Mouse (Mus musculus) intestine, embryonic 15.5 days (tissue): ENCODE measurements around the gene Prr19. TPM values are rescaled to one million over a fixed set of nuclear protein-coding genes. Genes with fewer than 3 reads are reported as not detected.
"Not testable (repeated sequence)": the region's sequence is repeated elsewhere in the genome, so short reads cannot be mapped to it uniquely, and the experiment has no call there.

Experiments
- ATAC-seq: fragments of 200-750 bp; cut with Nextera tagmentation; 2 replicates; pipeline ENCODE4 v1.8.0; 2017; ENCODE audit warnings: moderate TSS enrichment, moderate library complexity
- H3K27ac ChIP-seq: fragments of 300-500 bp; sonication (generic); 2 replicates; pipeline ENCODE4 v1.5.1; 2015; ENCODE audit warnings: mild to moderate bottlenecking, inconsistent platforms
- H3K27me3 ChIP-seq: fragments of 300-500 bp; sonication (generic); replicated peaks from 2 replicates; pipeline ENCODE4 v1.6.1; 2015; ENCODE audit warnings: inconsistent platforms
- H3K36me3 ChIP-seq: fragments of 300-500 bp; sonication (generic); 2 replicates; pipeline ENCODE4 v1.6.1; 2015; ENCODE audit warnings: inconsistent platforms
- H3K4me1 ChIP-seq: fragments of 300-500 bp; sonication (generic); replicated peaks from 2 replicates; pipeline ENCODE4 v1.6.1; 2015; ENCODE audit warnings: inconsistent platforms
- H3K4me2 ChIP-seq: fragments of 300-500 bp; sonication (generic); replicated peaks from 2 replicates; pipeline ENCODE4 v1.6.1; 2015; ENCODE audit warnings: mild to moderate bottlenecking, inconsistent platforms
- H3K4me3 ChIP-seq: fragments of 300-500 bp; sonication (generic); replicated peaks from 2 replicates; pipeline ENCODE4 v1.5.1; 2015; ENCODE audit warnings: inconsistent platforms
- H3K9ac ChIP-seq: fragments of 300-500 bp; sonication (generic); 2 replicates; pipeline ENCODE4 v1.6.1; 2015; ENCODE audit warnings: inconsistent platforms
- H3K9me3 ChIP-seq: fragments of 300-500 bp; sonication (generic); 2 replicates; pipeline ENCODE4 v1.6.1; 2016; ENCODE audit warnings: inconsistent platforms
- WGBS: fragments of 180-500 bp; shearing (Covaris S2); methylation state at CpG from one replicate; pipeline ENCODE4 v1.1.7; 2015; 5-methylcytosine and 5-hydroxymethylcytosine counted together
- polyA plus RNA-seq: library from polyadenylated mRNA; unstranded; fragments of >200 nt; fragmentation: Nextera tagmentation; extraction: Ambion mirVana; gene quantifications from 2 replicates; pipeline ENCODE4 v1.2.1, GENCODE M21; 2015

Gene Prr19
- polyA plus RNA-seq, 1 experiment from 2014 or later, result 0.41 TPM

GRCm38 (mm10) chr7:25322058-25322484, 20.9 kb downstream of the Prr19 start:
- no peak overlapping the region for H3K4me3 ChIP-seq
- peak overlapping the region; percentile 40 for H3K4me2 ChIP-seq

GRCm38 (mm10) chr7:25323219-25323618, 22.0 kb downstream of the Prr19 start:
- Histone ChIP-seq H3K27ac (no peak overlapping the region), H3K9ac (no peak overlapping the region), H3K9me3 (no peaks in the 10 kb centered on the region), H3K4me1 (peaks cover 8% of the 10 kb centered on the region; the same call in 1 of the 2 replicates), H3K36me3 (no peaks in the 10 kb centered on the region), H3K4me3 (no peak overlapping the region), H3K27me3 (no peaks in the 10 kb centered on the region), H3K4me2 (no peak overlapping the region)
- no peak for ATAC-seq
- 89% methylated on average over 2 of the region's 2 CpGs for WGBS

More at GRCm38 (mm10) chr7:25322058-25322484, 20.9 kb downstream of the Prr19 start:
- no peaks in the 10 kb centered on the region for H3K27me3 ChIP-seq
- H3K4me1 ChIP-seq, result peaks cover 13% of the 10 kb centered on the region; the same call in 1 of the 2 replicates
- H3K9ac ChIP-seq, result no peak overlapping the region; the same call in 1 of the 2 replicates
- H3K9me3 ChIP-seq, result no peaks in the 10 kb centered on the region
- peak; percentile 86 for ATAC-seq
- WGBS, result 14% methylated on average over 6 of the region's 6 CpGs
- H3K36me3 ChIP-seq, result no peaks in the 10 kb centered on the region
- peak overlapping the region; percentile 79 for H3K27ac ChIP-seq

- not testable (repeated sequence) for ATAC-seq, H3K9ac ChIP-seq, H3K36me3 ChIP-seq, H3K27me3 ChIP-seq, H3K9me3 ChIP-seq, H3K4me2 ChIP-seq, H3K27ac ChIP-seq, H3K4me3 ChIP-seq, H3K4me1 ChIP-seq
- 92% methylated on average over 6 of the region's 6 CpGs for WGBS
These were observed 24.2 kb downstream of the Prr19 start for GRCm38 (mm10) chr7:25325431-25325830.

- WGBS, result 83% methylated on average over 8 of the region's 8 CpGs
- ATAC-seq, result no peak
- H3K9me3 ChIP-seq, result no peaks in the 10 kb centered on the region
- H3K36me3 ChIP-seq, result peaks cover 5% of the 10 kb centered on the region; the same call in 1 of the 2 replicates
- H3K4me2 ChIP-seq, result no peak overlapping the region
- no peak overlapping the region for H3K27ac ChIP-seq
- no peak overlapping the region for H3K4me3 ChIP-seq
- peaks cover 6% of the 10 kb centered on the region; the same call in 1 of the 2 replicates for H3K4me1 ChIP-seq
- no peak overlapping the region for H3K9ac ChIP-seq
- no peaks in the 10 kb centered on the region for H3K27me3 ChIP-seq
These were observed 25.0 kb downstream of the Prr19 start for GRCm38 (mm10) chr7:25326233-25326632.

GRCm38 (mm10) chr7:25333596-25334307, 32.5 kb downstream of the Prr19 start:
- 38% methylated on average over 16 of the region's 16 CpGs for WGBS
- no peak overlapping the region for H3K4me2 ChIP-seq
- no peaks in the 10 kb centered on the region for H3K9me3 ChIP-seq
- H3K36me3 ChIP-seq, result peaks cover 18% of the 10 kb centered on the region
- peak; percentile 75; the same call in 1 of the 2 replicates for ATAC-seq
- H3K9ac ChIP-seq, result no peak overlapping the region
- no peaks in the 10 kb centered on the region for H3K27me3 ChIP-seq
- H3K4me3 ChIP-seq, result no peak overlapping the region
- no peak overlapping the region for H3K27ac ChIP-seq
- no peaks in the 10 kb centered on the region for H3K4me1 ChIP-seq

GRCm38 (mm10) chr7:25334472-25334871, 33.3 kb downstream of the Prr19 start:
- no peaks in the 10 kb centered on the region for H3K9me3 ChIP-seq
- no peak overlapping the region for H3K4me3 ChIP-seq
- H3K4me1 ChIP-seq, result no peaks in the 10 kb centered on the region
- no peak overlapping the region for H3K27ac ChIP-seq
- H3K36me3 ChIP-seq, result peaks cover 18% of the 10 kb centered on the region
- WGBS, result 81% methylated on average over 12 of the region's 12 CpGs
- no peak for ATAC-seq
- H3K27me3 ChIP-seq, result no peaks in the 10 kb centered on the region
- H3K9ac ChIP-seq, result no peak overlapping the region
- H3K4me2 ChIP-seq, result no peak overlapping the region

GRCm38 (mm10) chr7:25339329-25339728, 38.1 kb downstream of the Prr19 start:
- 82% methylated on average over 9 of the region's 9 CpGs for whole genome bisulfite sequencing
- Histone ChIP-seq H3K9ac (no peak overlapping the region), H3K4me3 (no peak overlapping the region), H3K27ac (no peak overlapping the region), H3K9me3 (no peaks in the 10 kb centered on the region), H3K27me3 (no peaks in the 10 kb centered on the region), H3K4me1 (no peaks in the 10 kb centered on the region), H3K4me2 (no peak overlapping the region), H3K36me3 (peaks cover 9% of the 10 kb centered on the region; the same call in 1 of the 2 replicates)
- peak; percentile 76 for ATAC-seq

- no peaks in the 10 kb centered on the region for H3K4me1 ChIP-seq
- 86% methylated on average over 20 of the region's 20 CpGs for WGBS
- 0 out of 2 replicates have a peak, but pooled peaks cover 3% of the 10 kb centered on the region for H3K36me3 ChIP-seq
- no peaks in the 10 kb centered on the region for H3K27me3 ChIP-seq
- no peak for ATAC-seq
- H3K27ac ChIP-seq, result no peak overlapping the region
- H3K4me3 ChIP-seq, result no peak overlapping the region
- no peak overlapping the region for H3K9ac ChIP-seq
- H3K4me2 ChIP-seq, result no peak overlapping the region
- H3K9me3 ChIP-seq, result no peaks in the 10 kb centered on the region
These were observed 40.0 kb downstream of the Prr19 start for GRCm38 (mm10) chr7:25341000-25341784.

- H3K9ac ChIP-seq, result no peak overlapping the region
- no peak overlapping the region for H3K4me3 ChIP-seq
- H3K9me3 ChIP-seq, result no peaks in the 10 kb centered on the region
- H3K36me3 ChIP-seq, result peaks cover 30% of the 10 kb centered on the region
- no peak overlapping the region for H3K27ac ChIP-seq
- H3K4me2 ChIP-seq, result no peak overlapping the region
- 88% methylated on average over 8 of the region's 8 CpGs for WGBS
- H3K4me1 ChIP-seq, result no peaks in the 10 kb centered on the region
- ATAC-seq, result no peak
- H3K27me3 ChIP-seq, result no peaks in the 10 kb centered on the region
These were observed 47.6 kb downstream of the Prr19 start for GRCm38 (mm10) chr7:25348861-25349260.

Other genes starting within 250 kb of the Prr19 start
- 3.3 and 3.7 TPM in 2 replicates for gene Grik5, start 229.1 kb upstream of the Prr19 start, polyA plus RNA-seq
- 24.7 and 25.3 TPM in 2 replicates for gene Zfp574, start 228.8 kb upstream of the Prr19 start, polyA plus RNA-seq
- 1.8 TPM in 2 replicates for gene Pou2f2, start 121.7 kb upstream of the Prr19 start, polyA plus RNA-seq
- 13.2 and 13.5 TPM in 2 replicates for gene Dedd2, start 80.8 kb upstream of the Prr19 start, polyA plus RNA-seq
- gene Zfp526, start 80.0 kb upstream of the Prr19 start, polyA plus RNA-seq, result 2.6 and 2.8 TPM in 2 replicates
- 8.0 and 10.3 TPM in 2 replicates for gene Gsk3a, start 63.6 kb upstream of the Prr19 start, polyA plus RNA-seq
- 14.8 TPM in 2 replicates for gene Erf, start 50.6 kb upstream of the Prr19 start, polyA plus RNA-seq
- 26.1 and 26.6 TPM in 2 replicates for gene Cic, start 33.7 kb upstream of the Prr19 start, polyA plus RNA-seq
- gene Pafah1b3, start 3.4 kb upstream of the Prr19 start, polyA plus RNA-seq, result 173 TPM in 2 replicates
- 1.2 and 1.3 TPM in 2 replicates for gene Tmem145, start 4.7 kb downstream of the Prr19 start, polyA plus RNA-seq
- 8.1 and 9.2 TPM in 2 replicates for gene Megf8, start 15.8 kb downstream of the Prr19 start, polyA plus RNA-seq
- gene Cnfn, start 68.3 kb downstream of the Prr19 start, polyA plus RNA-seq, result 0.47 and 0.63 TPM in 2 replicates
- gene Lipe, start 97.3 kb downstream of the Prr19 start, polyA plus RNA-seq, result 7.0 and 8.8 TPM in 2 replicates
- gene Cxcl17, start 111.5 kb downstream of the Prr19 start, polyA plus RNA-seq, result 0.45 TPM in 1 of 2 replicates, not detected in the other
- 31.4 and 32.3 TPM in 2 replicates for gene Ceacam1, start 176.2 kb downstream of the Prr19 start, polyA plus RNA-seq
- gene Ceacam2, start 238.4 kb downstream of the Prr19 start, polyA plus RNA-seq, result 0.10 and 0.18 TPM in 2 replicates